Mouse (Mus musculus) kidney, postnatal 10 days (tissue): ENCODE data around the gene Olfr601.
"Not testable (repeated sequence)": the region's sequence is repeated elsewhere in the genome, so short reads cannot be mapped to it uniquely, and the experiment has no call there.

Experiments used
- DNase-seq: peaks from one replicate; pipeline ENCODE4 v3.0.0; 2021; ENCODE audit warnings: mixed read lengths

Olfr601 gene

GRCm38 (mm10) chr7:103362555-103362954, at the start of gene Olfr601:
TSS of gene Olfr601 (minus strand) at chr7:103362655.
- no peak for DNase-seq

- not testable (repeated sequence) for DNase-seq
Observed at GRCm38 (mm10) chr7:103406521-103407055, 44.1 kb upstream of the Olfr601 start.

- no peak for DNase-seq
Observed at GRCm38 (mm10) chr7:103398981-103399380, 36.5 kb upstream of the Olfr601 start.

GRCm38 (mm10) chr7:103397758-103398157, 35.3 kb upstream of the Olfr601 start:
- DNase-seq: no peak

- no peak for DNase-seq
Observed at GRCm38 (mm10) chr7:103386077-103386476, 23.6 kb upstream of the Olfr601 start, which contains the start of gene Olfr603. TSS of gene Olfr603 (minus strand) at chr7:103386177.

GRCm38 (mm10) chr7:103349569-103349968, 12.9 kb downstream of the Olfr601 start, which contains the start of gene Olfr600:
TSS of gene Olfr600 (minus strand) at chr7:103349669.
- DNase-seq: no peak

GRCm38 (mm10) chr7:103335617-103336016, 26.8 kb downstream of the Olfr601 start, which contains the start of gene Olfr599:
TSS of gene Olfr599 (plus strand) at chr7:103335917.
- no peak for DNase-seq

- no peak for DNase-seq
Observed at GRCm38 (mm10) chr7:103323268-103323667, 39.2 kb downstream of the Olfr601 start, which contains the start of gene Olfr598. TSS of gene Olfr598 (plus strand) at chr7:103323568.

GRCm38 (mm10) chr7:103316015-103316414, 46.4 kb downstream of the Olfr601 start, which contains the start of gene Olfr597:
TSS of gene Olfr597 (plus strand) at chr7:103316315.
- not testable (repeated sequence) for DNase-seq
